Mouse (Mus musculus) bone marrow, adult 2 months (tissue): ENCODE results near the gene Lenep. TPM values are rescaled to one million over a fixed set of nuclear protein-coding genes. Genes with fewer than 3 reads are reported as not detected.

Source experiments
- H3K27ac ChIP-seq: fragments of 200-500 bp; 2 replicates; pipeline ENCODE4 v1.5.1; 2012; ENCODE audit warnings: low read depth, mild to moderate bottlenecking, control low read depth, inconsistent platforms, low read length; ENCODE audit not compliant: control insufficient read depth, poor library complexity, insufficient read depth
- H3K4me1 ChIP-seq: fragments of 200-500 bp; 2 replicates; pipeline ENCODE4 v1.6.1; 2011; ENCODE audit warnings: low read length; ENCODE audit not compliant: control insufficient read depth, insufficient read depth
- H3K4me3 ChIP-seq: fragments of 200-500 bp; replicated peaks from 2 replicates; pipeline ENCODE3; 2011; ENCODE audit warnings: mild to moderate bottlenecking, low read depth, low read length, control low read depth; ENCODE audit not compliant: control insufficient read depth
- CTCF ChIP-seq: fragments of 200-500 bp; IDR thresholded peaks from 2 replicates; pipeline ENCODE4 v1.5.1; 2011; ENCODE audit warnings: low read length, control low read depth; ENCODE audit not compliant: control insufficient read depth, insufficient read depth
- POLR2A ChIP-seq: fragments of 200-500 bp; IDR thresholded peaks from 2 replicates; pipeline ENCODE4 v1.6.1; 2011; ENCODE audit warnings: low read depth, mild to moderate bottlenecking, control low read depth, low read length, borderline replicate concordance; ENCODE audit not compliant: control insufficient read depth
- WGBS: fragments of 180-500 bp; shearing (Covaris S2); methylation state at CpG from one replicate; pipeline ENCODE4 v1.1.7; 2018; 5-methylcytosine and 5-hydroxymethylcytosine counted together
- polyA plus RNA-seq: library from polyadenylated mRNA; stranded (reverse); fragments of >200 nt; gene quantifications from 2 replicates; pipeline ENCODE4 v1.2.4, GENCODE M21; 2011; ENCODE audit warnings: low replicate concordance; ENCODE audit not compliant: missing spikeins, insufficient read depth, insufficient read length

The Lenep gene
- polyA plus RNA-seq, 1 experiment, result not detected

- TF ChIP-seq POLR2A, result no peak
- TF ChIP-seq CTCF, result no peak
- Histone ChIP-seq H3K27ac (no peak overlapping the region), H3K4me3 (no peak overlapping the region), H3K4me1 (no peaks in the 10 kb centered on the region)
- WGBS, result 86% methylated on average over 8 of the region's 8 CpGs
These were observed 38.0 kb downstream of the Lenep start for GRCm38 (mm10) chr3:89364631-89365030.

- Histone ChIP-seq H3K4me1 (no peaks in the 10 kb centered on the region; the same call in 1 of the 2 replicates), H3K27ac (no peak within 1 kb of the TSS), H3K4me3 (no peak within 1 kb of the TSS)
- TF ChIP-seq POLR2A (no peak), CTCF (no peak)
- 85% methylated on average over 7 of the region's 7 CpGs for WGBS
These were observed 40.9 kb downstream of the Lenep start, which contains the start of gene Dcst2 for GRCm38 (mm10) chr3:89361675-89362074. Gene Dcst2 (plus strand): TSS chr3:89361975.

- H3K4me3 ChIP-seq, result no peak overlapping the region
- H3K4me1 ChIP-seq, result no peaks in the 10 kb centered on the region; the same call in 1 of the 2 replicates
- WGBS, result 7% methylated on average over 3 of the region's 3 CpGs
- TF ChIP-seq POLR2A (no peak), CTCF (no peak)
- no peak overlapping the region for H3K27ac ChIP-seq
These were observed 42.4 kb downstream of the Lenep start for GRCm38 (mm10) chr3:89360237-89360636.

GRCm38 (mm10) chr3:89359630-89360029, 43.0 kb downstream of the Lenep start:
- H3K4me1 ChIP-seq, result no peaks in the 10 kb centered on the region; the same call in 1 of the 2 replicates
- no peak for TF ChIP-seq CTCF
- no peak for TF ChIP-seq POLR2A
- H3K27ac ChIP-seq, result no peak overlapping the region
- no peak overlapping the region for H3K4me3 ChIP-seq
- WGBS, result 72% methylated on average over 6 of the region's 6 CpGs

- Histone ChIP-seq H3K4me3 (no peak overlapping the region), H3K27ac (no peak overlapping the region), H3K4me1 (no peaks in the 10 kb centered on the region; the same call in 1 of the 2 replicates)
- WGBS, result 81% methylated on average over 9 of the region's 9 CpGs
- no peak for TF ChIP-seq CTCF
- no peak for TF ChIP-seq POLR2A
These were observed 46.6 kb downstream of the Lenep start for GRCm38 (mm10) chr3:89356029-89356428.

- TF ChIP-seq POLR2A, result no peak
- TF ChIP-seq CTCF, result no peak
- 70% methylated on average over 6 of the region's 6 CpGs for WGBS
- Histone ChIP-seq H3K27ac (no peak overlapping the region), H3K4me1 (no peaks in the 10 kb centered on the region; the same call in 1 of the 2 replicates), H3K4me3 (no peak overlapping the region)
These were observed 47.1 kb downstream of the Lenep start for GRCm38 (mm10) chr3:89355512-89355902.

- WGBS, result 16% methylated on average over 5 of the region's 5 CpGs
- Histone ChIP-seq H3K27ac (no peak overlapping the region), H3K4me1 (peaks cover 4% of the 10 kb centered on the region), H3K4me3 (no peak overlapping the region)
- TF ChIP-seq CTCF, result peak; percentile 74
- TF ChIP-seq POLR2A, result no peak
These were observed 47.6 kb downstream of the Lenep start for GRCm38 (mm10) chr3:89354816-89355511.

- 86% methylated on average over 5 of the region's 5 CpGs for WGBS
- H3K4me1 ChIP-seq, result peaks cover 10% of the 10 kb centered on the region
- no peak overlapping the region for H3K27ac ChIP-seq
These were observed 51.3 kb downstream of the Lenep start for GRCm38 (mm10) chr3:89351271-89351670.

More at GRCm38 (mm10) chr3:89351271-89351670, 51.3 kb downstream of the Lenep start:
- no peak overlapping the region for H3K4me3 ChIP-seq
- TF ChIP-seq CTCF, result no peak
- no peak for TF ChIP-seq POLR2A

Other genes with a start within 250 kb of the Lenep start
- gene Hcn3, start 242.6 kb downstream of the Lenep start, polyA plus RNA-seq, result 1.6 TPM in 1 of 2 replicates, not detected in the other
- 43.3 and 90.9 TPM in 2 replicates for gene Clk2, start 238.0 kb downstream of the Lenep start, polyA plus RNA-seq
- 25.7 and 54.2 TPM in 2 replicates for gene Scamp3, start 225.3 kb downstream of the Lenep start, polyA plus RNA-seq
- 4.1 and 9.8 TPM in 2 replicates for gene Fam189b, start 219.7 kb downstream of the Lenep start, polyA plus RNA-seq
- 27.7 and 71.7 TPM in 2 replicates for gene Gba, start 199.9 kb downstream of the Lenep start, polyA plus RNA-seq
- 2.9 TPM in 1 of 2 replicates, not detected in the other for gene Thbs3, start 187.6 kb downstream of the Lenep start, polyA plus RNA-seq
- 33.9 and 66.4 TPM in 2 replicates for gene Mtx1, start 175.7 kb downstream of the Lenep start, polyA plus RNA-seq
- gene Muc1, start 173.7 kb downstream of the Lenep start, polyA plus RNA-seq, result 0.67 TPM in 1 of 2 replicates, not detected in the other
- 47.8 and 69.5 TPM in 2 replicates for gene Krtcap2, start 156.8 kb downstream of the Lenep start, polyA plus RNA-seq
- gene Trim46, start 156.5 kb downstream of the Lenep start, polyA plus RNA-seq, result 0.59 and 1.6 TPM in 2 replicates
- 30.7 and 39.3 TPM in 2 replicates for gene Dpm3, start 143.4 kb downstream of the Lenep start, polyA plus RNA-seq
- 64.0 and 83.0 TPM in 2 replicates for gene Slc50a1, start 132.2 kb downstream of the Lenep start, polyA plus RNA-seq
- gene Efna1, start 121.7 kb downstream of the Lenep start, polyA plus RNA-seq, result 0.99 and 2.0 TPM in 2 replicates
- gene Efna3, start 79.8 kb downstream of the Lenep start, polyA plus RNA-seq, result 2.7 TPM in 1 of 2 replicates, not detected in the other
- not detected in 2 replicates for gene Efna4, start 64.8 kb downstream of the Lenep start, polyA plus RNA-seq
- gene Adam15, start 52.8 kb downstream of the Lenep start, polyA plus RNA-seq, result 112 and 187 TPM in 2 replicates
- 0.56 TPM in 1 of 2 replicates, not detected in the other for gene Dcst2, start 40.8 kb downstream of the Lenep start, polyA plus RNA-seq
- 1.3 TPM in 1 of 2 replicates, not detected in the other for gene Dcst1, start 37.5 kb downstream of the Lenep start, polyA plus RNA-seq
- 20.8 and 40.2 TPM in 2 replicates for gene Zbtb7b, start 8.0 kb downstream of the Lenep start, polyA plus RNA-seq
- gene Flad1, start 9.1 kb upstream of the Lenep start, polyA plus RNA-seq, result 9.7 and 17.6 TPM in 2 replicates
- gene Cks1b, start 15.6 kb upstream of the Lenep start, polyA plus RNA-seq, result 126 and 145 TPM in 2 replicates
- gene Shc1, start 15.7 kb upstream of the Lenep start, polyA plus RNA-seq, result 41.6 and 65.2 TPM in 2 replicates
- gene Pygo2, start 27.4 kb upstream of the Lenep start, polyA plus RNA-seq, result 29.7 and 45.4 TPM in 2 replicates
- 23.6 and 60.5 TPM in 2 replicates for gene Pbxip1, start 33.9 kb upstream of the Lenep start, polyA plus RNA-seq
- gene Pmvk, start 51.7 kb upstream of the Lenep start, polyA plus RNA-seq, result 25.4 and 33.4 TPM in 2 replicates
- gene Kcnn3, start 117.4 kb upstream of the Lenep start, polyA plus RNA-seq, result not detected in 2 replicates